Mouse (Mus musculus): ENCODE data around the gene Kbtbd12.

GRCm38 (mm10) chr6:88638917-88639316 lies 1.2 kb upstream of the Kbtbd12 start:
- TF ChIP-seq CTCF (IDR thresholded peaks at IDR 0.05; ENCODE audit: extremely low read depth, insufficient read depth, low read length) (no peak), POLR2A (IDR thresholded peaks at IDR 0.05; ENCODE audit: extremely low read depth, insufficient read depth, low read length) (no peak)

Data from cortical plate, adult 2 months (tissue).